Mouse (Mus musculus) testis, adult 2 months (tissue): ENCODE results near the gene Scimp.

Source experiments
- CTCF ChIP-seq: fragments of 200-500 bp; IDR thresholded peaks from 2 replicates; pipeline ENCODE4 v1.5.1; 2012; ENCODE audit warnings: low read depth, mild to moderate bottlenecking, inconsistent platforms, low read length, moderate library complexity; ENCODE audit not compliant: control insufficient read depth, insufficient read depth, insufficient replicate concordance
- POLR2A ChIP-seq: fragments of 200-500 bp; IDR thresholded peaks from 2 replicates; pipeline ENCODE4 v1.6.1; 2012; ENCODE audit warnings: low read depth, mild to moderate bottlenecking, inconsistent platforms, low read length, moderate library complexity; ENCODE audit not compliant: control insufficient read depth

GRCm38 (mm10) chr11:70802208-70802864 is 10.1 kb downstream of the Scimp start:
- TF ChIP-seq POLR2A = no peak
- peak; percentile 35; the same call in 1 of the 2 replicates for TF ChIP-seq CTCF
